Comparison of ENCODE assay signal across 33 mouse cellular contexts in genomic region chrX:118596346-118596622, GRCm38 (mm10).
"Had no signal": no experiment of that assay in that cellular context is flagged by ENCODE, and none has a peak within 500 bp of the region (broad histone marks: within the 10 kb centered on the region; RNA-seq: fewer than 3 reads in every experiment).

No protein-coding gene starts in this region.

- H3K4me2 ChIP-seq: heart, embryonic 12.5 days; heart, embryonic 13.5 days; heart, embryonic 15.5 days; hindbrain, embryonic 12.5 days; hindbrain, embryonic 13.5 days; hindbrain, embryonic 14.5 days; hindbrain, embryonic 15.5 days; intestine, embryonic 15.5 days; kidney, embryonic 15.5 days had no signal

- H3K36me3 ChIP-seq: heart, embryonic 12.5 days; heart, embryonic 13.5 days; heart, embryonic 15.5 days; hindbrain, embryonic 10.5 days; hindbrain, embryonic 12.5 days; hindbrain, embryonic 13.5 days; hindbrain, embryonic 15.5 days; intestine, embryonic 15.5 days; kidney, embryonic 15.5 days had no signal

- H3K27me3 ChIP-seq: heart, embryonic 12.5 days; heart, embryonic 13.5 days; heart, embryonic 15.5 days; hindbrain, embryonic 12.5 days; hindbrain, embryonic 13.5 days; hindbrain, embryonic 15.5 days; intestine, embryonic 15.5 days; kidney, embryonic 15.5 days had no signal

- H3K9ac ChIP-seq: heart, embryonic 12.5 days; heart, embryonic 13.5 days; heart, embryonic 15.5 days; hindbrain, embryonic 12.5 days; hindbrain, embryonic 13.5 days; hindbrain, embryonic 14.5 days; hindbrain, embryonic 15.5 days; intestine, embryonic 15.5 days; kidney, embryonic 15.5 days had no signal

- H3K9me3 ChIP-seq: heart, embryonic 12.5 days; heart, embryonic 13.5 days; heart, embryonic 15.5 days; hindbrain, embryonic 10.5 days; hindbrain, embryonic 12.5 days; hindbrain, embryonic 13.5 days; hindbrain, embryonic 15.5 days; intestine, embryonic 15.5 days; kidney, embryonic 15.5 days had no signal

- H3K4me3 ChIP-seq: heart, embryonic 12.5 days; heart, embryonic 13.5 days; heart, embryonic 15.5 days; hindbrain, embryonic 10.5 days; hindbrain, embryonic 12.5 days; hindbrain, embryonic 13.5 days; hindbrain, embryonic 15.5 days; intestine, embryonic 15.5 days; kidney, embryonic 15.5 days; layer of hippocampus, adult 2 months; left cerebral cortex, adult 2 months had no signal

- H3K4me1 ChIP-seq: heart, embryonic 12.5 days; heart, embryonic 13.5 days; heart, embryonic 15.5 days; hindbrain, embryonic 10.5 days; hindbrain, embryonic 12.5 days; hindbrain, embryonic 13.5 days; hindbrain, embryonic 15.5 days; intestine, embryonic 15.5 days; kidney, embryonic 15.5 days had no signal

- H3K27ac ChIP-seq: heart, embryonic 13.5 days; heart, embryonic 15.5 days; hindbrain, embryonic 10.5 days; hindbrain, embryonic 12.5 days; hindbrain, embryonic 13.5 days; hindbrain, embryonic 14.5 days; hindbrain, embryonic 15.5 days; hindbrain, postnatal 0 days; intestine, embryonic 15.5 days; kidney, embryonic 15.5 days; kidney, postnatal 0 days; layer of hippocampus, adult 2 months; left cerebral cortex, adult 2 months had no signal

- DNase-seq: heart, postnatal 10 days; heart, postnatal 14 days; heart, postnatal 36 days; heart, postnatal 4 days; kidney, adult 11 months; kidney, adult 18-20 months; kidney, adult 2 months; kidney, adult 8-10 months; kidney, adult 9 months; kidney, postnatal 10 days; kidney, postnatal 14 days; kidney, postnatal 25 days; kidney, postnatal 36 days; kidney, postnatal 4 days; layer of hippocampus, adult 9-11 months; layer of hippocampus, postnatal 36 days had no signal

- ATAC-seq: hindbrain, postnatal 0 days; inflammation-experienced regulatory T-cells, adult 6 months; intestine, embryonic 15.5 days; intestine, embryonic 16.5 days; intestine, postnatal 0 days had no signal
